Comparison of ENCODE assay signal across 14 mouse cellular contexts in the genomic region with DNA sequence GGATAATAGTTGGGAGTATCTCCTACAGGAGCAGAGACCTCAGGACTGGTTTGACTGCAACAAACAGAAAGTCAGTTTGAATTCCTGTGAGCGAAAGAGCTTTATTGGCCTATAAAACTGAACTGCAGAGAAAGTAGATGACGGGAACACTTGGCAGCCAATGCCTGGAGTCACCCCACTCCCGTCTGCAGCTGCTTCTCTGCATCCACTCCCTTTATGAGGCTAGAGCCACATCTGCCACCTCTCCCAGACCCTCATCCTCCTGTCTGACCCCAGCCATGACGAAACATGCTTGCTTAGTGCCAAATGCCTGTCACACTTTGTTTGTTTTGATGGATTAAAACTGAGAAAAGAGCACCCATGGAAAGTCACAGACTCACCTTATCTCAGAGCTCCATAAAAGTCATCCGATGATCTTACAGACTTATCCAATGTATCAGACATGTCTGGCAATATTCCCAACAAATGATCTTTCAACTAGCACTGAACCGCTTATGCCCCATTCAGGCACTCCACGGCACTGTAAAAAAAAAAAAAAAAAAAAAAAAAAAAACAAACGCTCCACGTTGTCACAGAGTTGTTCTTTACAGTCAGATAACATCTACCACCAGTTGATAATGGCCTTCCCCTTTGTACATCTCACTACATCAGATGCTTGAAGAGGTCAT. TPM values are rescaled to one million over a fixed set of nuclear protein-coding genes. Genes with fewer than 3 reads are reported as not detected.
DNase-seq lines count a peak whose midpoint lies in the region; ATAC-seq and TF ChIP-seq lines count a peak whose summit lies in the region.
"Had no signal": no experiment of that assay in that cellular context is flagged by ENCODE, and none has a peak within 500 bp of the region (broad histone marks: within the 10 kb centered on the region; RNA-seq: fewer than 3 reads in every experiment).

No protein-coding gene starts in this region.

- no peaks in the 10 kb centered on the region for H3K4me1 ChIP-seq in intestine, postnatal 0 days (replicated peaks; ENCODE audit: control insufficient read depth, insufficient read depth, low read length)
- no peaks in the 10 kb centered on the region for H3K4me1 ChIP-seq in heart, embryonic 12.5 days (replicated peaks)
- H3K4me1 ChIP-seq: heart, embryonic 13.5 days; liver, embryonic 12.5 days had no signal

- H3K27me3 ChIP-seq in intestine, postnatal 0 days (replicated peaks; ENCODE audit: control insufficient read depth, insufficient read depth, low read length), result no peaks in the 10 kb centered on the region
- no peaks in the 10 kb centered on the region for H3K27me3 ChIP-seq in heart, embryonic 12.5 days (replicated peaks)
- H3K27me3 ChIP-seq: heart, embryonic 13.5 days; liver, embryonic 12.5 days had no signal

- no peak overlapping the region for H3K4me3 ChIP-seq in intestine, postnatal 0 days (ENCODE audit: low read depth, low read length)
- H3K4me3 ChIP-seq in heart, embryonic 12.5 days, result no peak overlapping the region
- H3K4me3 ChIP-seq: heart, embryonic 13.5 days; liver, embryonic 12.5 days had no signal

- TF ChIP-seq CTCF in intestine, postnatal 0 days (IDR thresholded peaks at IDR 0.05; ENCODE audit: low read depth), result no peak

- intact Hi-C loops in heart, postnatal 36 days (cut with DNase I), result loop anchor here (10.0 kb wide), 3 partner anchors 273 to 653 kb away; partner anchors contain the start of gene Cep55

- H3K36me3 ChIP-seq in intestine, postnatal 0 days (ENCODE audit: control insufficient read depth, insufficient read depth), result no peaks in the 10 kb centered on the region
- H3K36me3 ChIP-seq in heart, embryonic 12.5 days, result no peaks in the 10 kb centered on the region
- H3K36me3 ChIP-seq: heart, embryonic 13.5 days; liver, embryonic 12.5 days had no signal

- ATAC-seq in intestine, postnatal 0 days, result peak; percentile 78
- no peak for ATAC-seq in megakaryocyte-erythroid progenitor cell, adult 5-6 weeks (replicated peaks; ENCODE audit: low FRiP score, low TSS enrichment, poor library complexity, severe bottlenecking)
- ATAC-seq in heart, embryonic 12.5 days (ENCODE audit: insufficient number of reproducible peaks, low FRiP score), result no peak
- ATAC-seq: liver, embryonic 12.5 days; lung, postnatal 0 days; midbrain, embryonic 16.5 days had no signal

- 24% methylated on average over 9 of the region's 9 CpGs for WGBS in intestine, postnatal 0 days
- 64% methylated on average over 9 of the region's 9 CpGs for WGBS in heart, embryonic 12.5 days

- no peak overlapping the region for H3K27ac ChIP-seq in intestine, postnatal 0 days (ENCODE audit: low read depth, low read length)
- H3K27ac ChIP-seq in heart, embryonic 12.5 days (ENCODE audit: poor library complexity, severe bottlenecking), result no peak overlapping the region
- H3K27ac ChIP-seq: heart, embryonic 13.5 days; liver, embryonic 12.5 days had no signal

- DNase-seq in heart, adult 11 months, result peak; percentile 46
- DNase-seq in heart, postnatal 36 days, result no peak
- peak; percentile 55 for DNase-seq in urinary bladder, postnatal 14 days (ENCODE audit: low spot score)
- DNase-seq in urinary bladder, postnatal 10 days (ENCODE audit: low spot score), result no peak
- DNase-seq: cerebellum, adult 9-11 months; heart, postnatal 4 days; kidney, postnatal 14 days had no signal

- H3K9me3 ChIP-seq in intestine, postnatal 0 days (ENCODE audit: control insufficient read depth), result no peaks in the 10 kb centered on the region
- H3K9me3 ChIP-seq in heart, embryonic 12.5 days (replicated peaks), result 0 out of 2 replicates have a peak, but pooled peaks cover 2% of the 10 kb centered on the region
- H3K9me3 ChIP-seq: heart, embryonic 13.5 days; liver, embryonic 12.5 days had no signal

- no peak overlapping the region for H3K9ac ChIP-seq in intestine, postnatal 0 days (ENCODE audit: low read depth, low read length)
- no peak overlapping the region for H3K9ac ChIP-seq in heart, embryonic 12.5 days
- H3K9ac ChIP-seq: heart, embryonic 13.5 days; liver, embryonic 12.5 days had no signal

- no peak overlapping the region; the same call in 1 of the 2 replicates for H3K4me2 ChIP-seq in intestine, postnatal 0 days (replicated peaks; ENCODE audit: low read depth)
- H3K4me2 ChIP-seq in heart, embryonic 12.5 days, result no peak overlapping the region
- H3K4me2 ChIP-seq: heart, embryonic 13.5 days; liver, embryonic 12.5 days had no signal

RNA-seq across cellular contexts. Expression of gene Slc35g1, which starts 37.7 kb away (rescaled TPM):
- total RNA-seq in heart, postnatal 36 days (2021), result 1 to 10 TPM; 1.6 to 2.2 TPM
- 7.2 and 7.8 TPM in 2 replicates for polyA plus RNA-seq in intestine, postnatal 0 days (2015; fragmentation: Nextera tagmentation; extraction: Ambion mirVana)
- 15.9 and 20.1 TPM in 2 replicates for total RNA-seq in megakaryocyte-erythroid progenitor cell, adult 5-6 weeks (2014; fragmentation: Nextera tagmentation)
- 23.1 and 28.8 TPM in 2 replicates for total RNA-seq in megakaryocyte-erythroid progenitor cell, adult 5-6 weeks (2017)
- 3.6 and 4.0 TPM in 2 replicates for polyA plus RNA-seq in heart, embryonic 12.5 days (2016; fragmentation: Nextera tagmentation; extraction: Ambion mirVana)

Comparison
In these comparisons a context has a peak if more than half of its experiments do, and no peak if none do; other contexts are left out.
1. DNase-seq: peak in heart, adult 11 months (single experiment) and urinary bladder, postnatal 14 days (single experiment); none in heart, postnatal 36 days (0 of 2) and urinary bladder, postnatal 10 days (single experiment).
2. RNA of gene Slc35g1, which starts 37.7 kb away (total RNA-seq): 15.9 to 28.8 TPM in megakaryocyte-erythroid progenitor cell, adult 5-6 weeks; 1.6 to 2.2 TPM in heart, postnatal 36 days; every median in the first group is over 4 times any median in the second.